In the genomic region with DNA sequence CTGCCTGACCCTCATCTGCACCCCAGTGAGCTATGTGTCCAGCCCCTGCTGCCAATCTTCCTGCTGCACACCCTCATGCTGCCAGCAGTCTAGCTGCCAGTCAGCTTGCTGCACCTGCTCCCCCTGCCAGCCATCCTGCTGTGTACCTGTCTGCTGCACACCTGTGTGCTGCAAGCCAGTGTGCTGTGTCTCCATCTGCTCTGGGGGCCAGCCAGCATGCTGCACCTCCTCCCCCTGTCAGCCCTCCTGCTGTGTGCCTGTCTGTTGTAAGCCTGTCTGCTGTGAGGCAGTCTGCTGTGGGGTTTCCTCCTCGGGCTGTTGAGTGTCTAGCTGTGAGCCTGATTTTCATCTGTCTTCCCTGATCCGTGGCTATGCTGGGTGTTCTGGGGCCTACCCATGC, we compare ENCODE assay signal across 36 mouse cellular contexts. TPM values are rescaled to one million over a fixed set of nuclear protein-coding genes. Genes with fewer than 3 reads are reported as not detected.
A peak's percentile ranks its signal among the peaks of the same experiment; 100 is the strongest.
DNase-seq lines count a peak whose midpoint lies in the region; ATAC-seq and TF ChIP-seq lines count a peak whose summit lies in the region.
"Had no signal": no experiment of that assay in that cellular context is flagged by ENCODE, and none has a peak within 500 bp of the region (broad histone marks: within the 10 kb centered on the region; RNA-seq: fewer than 3 reads in every experiment).

No protein-coding gene starts in this region.

- H3K4me1 ChIP-seq in hindbrain, embryonic 14.5 days (replicated peaks; ENCODE audit: control insufficient read depth, insufficient read depth, low read length), result no peaks in the 10 kb centered on the region
- H3K4me1 ChIP-seq in hindbrain, embryonic 16.5 days (ENCODE audit: control insufficient read depth, insufficient read depth, low read depth, low read length), result no peaks in the 10 kb centered on the region
- no peaks in the 10 kb centered on the region for H3K4me1 ChIP-seq in lung, adult 2 months (ENCODE audit: control insufficient read depth, insufficient read depth, low read length)
- H3K4me1 ChIP-seq: embryonic facial prominence, embryonic 13.5 days; forebrain, embryonic 12.5 days; limb, embryonic 12.5 days; liver, embryonic 15.5 days; lung, embryonic 15.5 days; midbrain, embryonic 12.5 days had no signal

- no peak overlapping the region for H3K4me3 ChIP-seq in hindbrain, embryonic 14.5 days (replicated peaks; ENCODE audit: low read length)
- H3K4me3 ChIP-seq in hindbrain, embryonic 16.5 days (ENCODE audit: low read length), result no peak overlapping the region
- no peak overlapping the region for H3K4me3 ChIP-seq in lung, adult 2 months (replicated peaks; ENCODE audit: extremely low read depth, low read depth, low read length)
- H3K4me3 ChIP-seq: embryonic facial prominence, embryonic 13.5 days; forebrain, embryonic 12.5 days; hindbrain, embryonic 10.5 days; limb, embryonic 12.5 days; liver, embryonic 15.5 days; lung, embryonic 15.5 days; midbrain, embryonic 12.5 days had no signal

- no peak for DNase-seq in hindbrain, embryonic 14.5 days (ENCODE audit: low spot score)
- peak; percentile 20 for DNase-seq in brain, adult 2 months (ENCODE audit: low read depth, low spot score)
- DNase-seq in cerebellum, adult 18-20 months, result peak; percentile 18 to 33
- DNase-seq in cerebellum, postnatal 10 days, result peak; percentile 64 to 77
- DNase-seq in lung, adult 2 months, result no peak
- no peak for DNase-seq in layer of hippocampus, postnatal 10 days (ENCODE audit: low spot score in 2 of 2)
- DNase-seq: adrenal gland, adult 8-10 months; B cell, adult 2 months; gastrocnemius, postnatal 14 days; heart, postnatal 14 days; kidney, adult 9 months; kidney, postnatal 10 days; right cerebral cortex, adult 18-20 months; spleen, adult 18-20 months; thymus, adult 2 months; thymus, postnatal 36 days had no signal

- H3K27ac ChIP-seq in hindbrain, embryonic 14.5 days, result no peak overlapping the region
- H3K27ac ChIP-seq in hindbrain, embryonic 16.5 days (ENCODE audit: low read depth, low read length), result no peak overlapping the region
- H3K27ac ChIP-seq: embryonic facial prominence, embryonic 13.5 days; forebrain, embryonic 12.5 days; hindbrain, embryonic 10.5 days; hindbrain, postnatal 0 days; limb, embryonic 12.5 days; liver, embryonic 15.5 days; lung, embryonic 15.5 days; midbrain, embryonic 12.5 days had no signal

- no peaks in the 10 kb centered on the region for H3K36me3 ChIP-seq in hindbrain, embryonic 14.5 days (replicated peaks; ENCODE audit: control insufficient read depth, insufficient read depth)
- H3K36me3 ChIP-seq in hindbrain, embryonic 16.5 days (ENCODE audit: control insufficient read depth, insufficient read depth, low read length), result no peaks in the 10 kb centered on the region; the same call in 1 of the 2 replicates
- H3K36me3 ChIP-seq: embryonic facial prominence, embryonic 13.5 days; forebrain, embryonic 12.5 days; hindbrain, embryonic 10.5 days; limb, embryonic 12.5 days; liver, embryonic 15.5 days; lung, embryonic 15.5 days; midbrain, embryonic 12.5 days had no signal

- TF ChIP-seq CTCF in lung, adult 2 months (IDR thresholded peaks at IDR 0.05; ENCODE audit: insufficient read depth, low read length), result no peak

- no peak for TF ChIP-seq POLR2A in lung, adult 2 months (IDR thresholded peaks at IDR 0.05; ENCODE audit: borderline replicate concordance, extremely low read depth, low read depth, low read length)

- H3K4me2 ChIP-seq in hindbrain, embryonic 14.5 days (replicated peaks), result no peak overlapping the region
- no peak overlapping the region for H3K4me2 ChIP-seq in hindbrain, embryonic 16.5 days (ENCODE audit: low read length)
- H3K4me2 ChIP-seq: embryonic facial prominence, embryonic 13.5 days; forebrain, embryonic 12.5 days; limb, embryonic 12.5 days; liver, embryonic 15.5 days; lung, embryonic 15.5 days; midbrain, embryonic 12.5 days had no signal

- 12% methylated on average over 2 of the region's 2 CpGs for WGBS in hindbrain, embryonic 14.5 days
- 23% methylated on average over 2 of the region's 2 CpGs for WGBS in hindbrain, embryonic 16.5 days
- 18% methylated on average over 2 of the region's 2 CpGs for WGBS in lung, adult 2 months

- H3K9me3 ChIP-seq in hindbrain, embryonic 14.5 days (ENCODE audit: control insufficient read depth, low read length), result peaks cover 24% of the 10 kb centered on the region
- H3K9me3 ChIP-seq in hindbrain, embryonic 16.5 days (ENCODE audit: control insufficient read depth, low read length), result peaks cover 14% of the 10 kb centered on the region
- H3K9me3 ChIP-seq: liver, embryonic 15.5 days; lung, embryonic 15.5 days had no signal

- no peaks in the 10 kb centered on the region for H3K27me3 ChIP-seq in hindbrain, embryonic 14.5 days (ENCODE audit: control insufficient read depth, insufficient read depth, low read length)
- H3K27me3 ChIP-seq in hindbrain, embryonic 16.5 days (replicated peaks; ENCODE audit: control insufficient read depth, insufficient read depth, low read length), result no peaks in the 10 kb centered on the region
- H3K27me3 ChIP-seq: embryonic facial prominence, embryonic 13.5 days; forebrain, embryonic 12.5 days; liver, embryonic 15.5 days; lung, embryonic 15.5 days; midbrain, embryonic 12.5 days had no signal

- peak; percentile 43; the same call in 1 of the 2 replicates for ATAC-seq in hindbrain, embryonic 14.5 days (ENCODE audit: low FRiP score)
- no peak for ATAC-seq in hindbrain, embryonic 16.5 days
- ATAC-seq: hindbrain, postnatal 0 days had no signal

- H3K9ac ChIP-seq in hindbrain, embryonic 14.5 days, result no peak overlapping the region
- no peak overlapping the region for H3K9ac ChIP-seq in hindbrain, embryonic 16.5 days (ENCODE audit: low read depth, low read length)
- H3K9ac ChIP-seq: embryonic facial prominence, embryonic 13.5 days; forebrain, embryonic 12.5 days; limb, embryonic 12.5 days; liver, embryonic 15.5 days; lung, embryonic 15.5 days; midbrain, embryonic 12.5 days had no signal

RNA-seq across cellular contexts. Expression of gene Gm36176, which starts 0.4 kb away (rescaled TPM):
- not detected in 2 replicates for polyA plus RNA-seq in hindbrain, embryonic 14.5 days (2014; fragmentation: Nextera tagmentation; extraction: Ambion mirVana)
- not detected in 2 replicates for polyA plus RNA-seq in hindbrain, embryonic 16.5 days (2015; fragmentation: Nextera tagmentation; extraction: Ambion mirVana)
- not detected in 2 replicates for polyA plus RNA-seq in lung, adult 2 months (2012; rRNA removed)
- not detected for total RNA-seq in layer of hippocampus, postnatal 10 days (2021)
- total RNA-seq: adrenal gland, adult 8-10 months; adrenal gland, postnatal 4 days; common myeloid progenitor, adult 5-6 weeks; gastrocnemius, postnatal 14 days; granulocyte monocyte progenitor cell, adult 5-6 weeks; heart, postnatal 14 days; hindbrain, postnatal 0 days; left cerebral cortex, postnatal 14 days; liver, adult 2 months; megakaryocyte progenitor cell, adult 5-6 weeks had no signal
- polyA plus RNA-seq: embryonic facial prominence, embryonic 13.5 days; forebrain, embryonic 12.5 days; heart, embryonic 14.5 days; hindbrain, embryonic 10.5 days; hindbrain, postnatal 0 days; intestine, embryonic 16.5 days; large intestine, adult 2 months; limb, embryonic 12.5 days; liver, adult 2 months; liver, embryonic 15.5 days; lung, embryonic 15.5 days; midbrain, embryonic 12.5 days; neural tube, embryonic 14.5 days; stomach, embryonic 16.5 days had no signal

RNA-seq across cellular contexts. Expression of gene Gm10318, which starts 5.7 kb away (rescaled TPM):
- polyA plus RNA-seq in hindbrain, embryonic 14.5 days (2014; fragmentation: Nextera tagmentation; extraction: Ambion mirVana), result not detected in 2 replicates
- not detected in 2 replicates for polyA plus RNA-seq in hindbrain, embryonic 16.5 days (2015; fragmentation: Nextera tagmentation; extraction: Ambion mirVana)
- not detected in 2 replicates for polyA plus RNA-seq in lung, adult 2 months (2012; rRNA removed)
- total RNA-seq in layer of hippocampus, postnatal 10 days (2021), result not detected
- total RNA-seq: adrenal gland, adult 8-10 months; adrenal gland, postnatal 4 days; common myeloid progenitor, adult 5-6 weeks; gastrocnemius, postnatal 14 days; granulocyte monocyte progenitor cell, adult 5-6 weeks; heart, postnatal 14 days; hindbrain, postnatal 0 days; left cerebral cortex, postnatal 14 days; liver, adult 2 months; megakaryocyte progenitor cell, adult 5-6 weeks had no signal
- polyA plus RNA-seq: embryonic facial prominence, embryonic 13.5 days; forebrain, embryonic 12.5 days; heart, embryonic 14.5 days; hindbrain, embryonic 10.5 days; hindbrain, postnatal 0 days; intestine, embryonic 16.5 days; large intestine, adult 2 months; limb, embryonic 12.5 days; liver, adult 2 months; liver, embryonic 15.5 days; lung, embryonic 15.5 days; midbrain, embryonic 12.5 days; neural tube, embryonic 14.5 days; stomach, embryonic 16.5 days; thymus, adult 2 months had no signal

RNA-seq across cellular contexts. Expression of gene Krtap10-10, which starts 11.2 kb away (rescaled TPM):
- not detected in 2 replicates for polyA plus RNA-seq in hindbrain, embryonic 14.5 days (2014; fragmentation: Nextera tagmentation; extraction: Ambion mirVana)
- polyA plus RNA-seq in hindbrain, embryonic 16.5 days (2015; fragmentation: Nextera tagmentation; extraction: Ambion mirVana), result not detected in 2 replicates
- polyA plus RNA-seq in lung, adult 2 months (2012; rRNA removed), result not detected in 2 replicates
- not detected for total RNA-seq in layer of hippocampus, postnatal 10 days (2021)
- total RNA-seq: adrenal gland, adult 8-10 months; adrenal gland, postnatal 4 days; common myeloid progenitor, adult 5-6 weeks; gastrocnemius, postnatal 14 days; heart, postnatal 14 days; hindbrain, postnatal 0 days; left cerebral cortex, postnatal 14 days; liver, adult 2 months; megakaryocyte progenitor cell, adult 5-6 weeks had no signal
- polyA plus RNA-seq: embryonic facial prominence, embryonic 13.5 days; forebrain, embryonic 12.5 days; heart, embryonic 14.5 days; hindbrain, embryonic 10.5 days; hindbrain, postnatal 0 days; intestine, embryonic 16.5 days; large intestine, adult 2 months; limb, embryonic 12.5 days; liver, adult 2 months; liver, embryonic 15.5 days; lung, embryonic 15.5 days; midbrain, embryonic 12.5 days; neural tube, embryonic 14.5 days; stomach, embryonic 16.5 days had no signal

RNA-seq across cellular contexts. Expression of gene Gm3285, which starts 14.8 kb away (rescaled TPM):
- not detected in 2 replicates for polyA plus RNA-seq in hindbrain, embryonic 14.5 days (2014; fragmentation: Nextera tagmentation; extraction: Ambion mirVana)
- polyA plus RNA-seq in hindbrain, embryonic 16.5 days (2015; fragmentation: Nextera tagmentation; extraction: Ambion mirVana), result not detected in 2 replicates
- polyA plus RNA-seq in lung, adult 2 months (2012; rRNA removed), result not detected in 2 replicates
- not detected for total RNA-seq in layer of hippocampus, postnatal 10 days (2021)
- total RNA-seq: adrenal gland, adult 8-10 months; adrenal gland, postnatal 4 days; common myeloid progenitor, adult 5-6 weeks; gastrocnemius, postnatal 14 days; granulocyte monocyte progenitor cell, adult 5-6 weeks; heart, postnatal 14 days; hindbrain, postnatal 0 days; left cerebral cortex, postnatal 14 days; liver, adult 2 months; megakaryocyte progenitor cell, adult 5-6 weeks had no signal
- polyA plus RNA-seq: embryonic facial prominence, embryonic 13.5 days; forebrain, embryonic 12.5 days; heart, embryonic 14.5 days; hindbrain, embryonic 10.5 days; hindbrain, postnatal 0 days; intestine, embryonic 16.5 days; large intestine, adult 2 months; limb, embryonic 12.5 days; liver, adult 2 months; liver, embryonic 15.5 days; lung, embryonic 15.5 days; midbrain, embryonic 12.5 days; neural tube, embryonic 14.5 days; stomach, embryonic 16.5 days had no signal

RNA-seq across cellular contexts. Expression of gene Krtap10-4, which starts 20.1 kb away (rescaled TPM):
- not detected in 2 replicates for polyA plus RNA-seq in hindbrain, embryonic 14.5 days (2014; fragmentation: Nextera tagmentation; extraction: Ambion mirVana)
- not detected in 2 replicates for polyA plus RNA-seq in hindbrain, embryonic 16.5 days (2015; fragmentation: Nextera tagmentation; extraction: Ambion mirVana)
- not detected in 2 replicates for polyA plus RNA-seq in lung, adult 2 months (2012; rRNA removed)
- not detected for total RNA-seq in layer of hippocampus, postnatal 10 days (2021)
- total RNA-seq: adrenal gland, adult 8-10 months; adrenal gland, postnatal 4 days; common myeloid progenitor, adult 5-6 weeks; gastrocnemius, postnatal 14 days; granulocyte monocyte progenitor cell, adult 5-6 weeks; heart, postnatal 14 days; hindbrain, postnatal 0 days; left cerebral cortex, postnatal 14 days; liver, adult 2 months; megakaryocyte progenitor cell, adult 5-6 weeks had no signal
- polyA plus RNA-seq: embryonic facial prominence, embryonic 13.5 days; forebrain, embryonic 12.5 days; heart, embryonic 14.5 days; hindbrain, embryonic 10.5 days; hindbrain, postnatal 0 days; intestine, embryonic 16.5 days; large intestine, adult 2 months; limb, embryonic 12.5 days; liver, adult 2 months; liver, embryonic 15.5 days; lung, embryonic 15.5 days; midbrain, embryonic 12.5 days; neural tube, embryonic 14.5 days; stomach, embryonic 16.5 days; thymus, adult 2 months had no signal

Comparison
In these comparisons a context has a peak if more than half of its experiments do, and no peak if none do; other contexts are left out.
1. DNase-seq: peak in brain, adult 2 months (single experiment), cerebellum, adult 18-20 months (2 of 2) and cerebellum, postnatal 10 days (2 of 2); none in hindbrain, embryonic 14.5 days (single experiment), lung, adult 2 months (single experiment) and layer of hippocampus, postnatal 10 days (0 of 2).